In genomic region chr19:47585772-47586171, GRCm38 (mm10) we compare ENCODE assay signal across 26 mouse cellular contexts. TPM values are rescaled to one million over a fixed set of nuclear protein-coding genes. Genes with fewer than 3 reads are reported as not detected.
DNase-seq lines count a peak whose midpoint lies in the region; ATAC-seq and TF ChIP-seq lines count a peak whose summit lies in the region.
"Had no signal": no experiment of that assay in that cellular context is flagged by ENCODE, and none has a peak within 500 bp of the region (broad histone marks: within the 10 kb centered on the region; RNA-seq: fewer than 3 reads in every experiment).

No protein-coding gene starts in this region.

- H3K9ac ChIP-seq in forebrain, embryonic 14.5 days (ENCODE audit: low read length), result no peak overlapping the region
- no peak overlapping the region for H3K9ac ChIP-seq in forebrain, embryonic 16.5 days (replicated peaks; ENCODE audit: low read depth, low read length)
- H3K9ac ChIP-seq in heart, embryonic 15.5 days, result 0 out of 2 replicates have a peak overlapping the region, but pooled peaks have one; percentile 2
- no peak overlapping the region for H3K9ac ChIP-seq in lung, embryonic 16.5 days (ENCODE audit: low read length)
- H3K9ac ChIP-seq in lung, postnatal 0 days (replicated peaks; ENCODE audit: low read depth), result no peak overlapping the region
- no peak overlapping the region; the same call in 1 of the 2 replicates for H3K9ac ChIP-seq in CH12.LX (ENCODE audit: insufficient read depth, low read depth)
- H3K9ac ChIP-seq: embryonic facial prominence, embryonic 12.5 days; embryonic facial prominence, embryonic 15.5 days; forebrain, embryonic 15.5 days; hindbrain, embryonic 13.5 days had no signal

- dilution Hi-C loops in CH12.LX (cut with MboI; ENCODE audit: extremely low pct_ligation_motif_present, extremely low pct_unique_long_range_greater_than_20kb, low sequenced_read_pairs), result no loop called here

- intact Hi-C loops in heart, postnatal 36 days (cut with DNase I), result loop anchor here (1.0 kb wide), 1 partner anchor 50 kb away; no protein-coding TSS in a partner anchor

- 55% methylated on average over 1 of the region's 1 CpGs for WGBS in forebrain, embryonic 14.5 days
- 56% methylated on average over 1 of the region's 1 CpGs for WGBS in forebrain, embryonic 16.5 days
- WGBS in heart, embryonic 15.5 days, result 94% methylated on average over 1 of the region's 1 CpGs
- WGBS in lung, embryonic 16.5 days, result 83% methylated on average over 1 of the region's 1 CpGs
- WGBS in lung, postnatal 0 days, result 76% methylated on average over 1 of the region's 1 CpGs

- H3K27ac ChIP-seq in forebrain, embryonic 14.5 days (ENCODE audit: low read depth, low read length), result 0 out of 2 replicates have a peak overlapping the region, but pooled peaks have one; percentile 7
- H3K27ac ChIP-seq in forebrain, embryonic 16.5 days (ENCODE audit: low read length), result no peak overlapping the region
- H3K27ac ChIP-seq in heart, embryonic 15.5 days, result 0 out of 2 replicates have a peak overlapping the region, but pooled peaks have one; percentile 7
- H3K27ac ChIP-seq in lung, embryonic 16.5 days (ENCODE audit: low read length), result no peak overlapping the region
- H3K27ac ChIP-seq in lung, postnatal 0 days (ENCODE audit: low read length), result no peak overlapping the region
- no peak overlapping the region for H3K27ac ChIP-seq in CH12.LX (ENCODE audit: insufficient read depth, low read depth)
- H3K27ac ChIP-seq: embryonic facial prominence, embryonic 12.5 days; embryonic facial prominence, embryonic 15.5 days; forebrain, embryonic 15.5 days; hindbrain, embryonic 10.5 days; hindbrain, embryonic 13.5 days; hindbrain, postnatal 0 days had no signal

- no peak for TF ChIP-seq RAD21 in CH12.LX (IDR thresholded peaks at IDR 0.05; ENCODE audit: low read depth, low read length)

- no peak overlapping the region for H3K4me3 ChIP-seq in forebrain, embryonic 14.5 days (ENCODE audit: low read depth, low read length)
- H3K4me3 ChIP-seq in forebrain, embryonic 16.5 days (replicated peaks; ENCODE audit: low read length), result no peak overlapping the region
- H3K4me3 ChIP-seq in heart, embryonic 15.5 days, result no peak overlapping the region
- no peak overlapping the region for H3K4me3 ChIP-seq in lung, embryonic 16.5 days (ENCODE audit: low read length)
- H3K4me3 ChIP-seq in lung, postnatal 0 days (ENCODE audit: low read depth, low read length), result no peak overlapping the region
- no peak overlapping the region for H3K4me3 ChIP-seq in CH12.LX (replicated peaks in 1 of 3; ENCODE audit: low read depth in 2 of 3, low read length in 2 of 3, poor library complexity in 1 of 3)
- H3K4me3 ChIP-seq: embryonic facial prominence, embryonic 12.5 days; embryonic facial prominence, embryonic 15.5 days; forebrain, embryonic 15.5 days; hindbrain, embryonic 10.5 days; hindbrain, embryonic 13.5 days had no signal

- no peaks in the 10 kb centered on the region for H3K27me3 ChIP-seq in forebrain, embryonic 14.5 days (replicated peaks; ENCODE audit: control insufficient read depth, insufficient read depth, low read length)
- H3K27me3 ChIP-seq in forebrain, embryonic 16.5 days (replicated peaks; ENCODE audit: control insufficient read depth, insufficient read depth, low read length), result no peaks in the 10 kb centered on the region
- H3K27me3 ChIP-seq in heart, embryonic 15.5 days, result no peaks in the 10 kb centered on the region
- no peaks in the 10 kb centered on the region for H3K27me3 ChIP-seq in lung, embryonic 16.5 days (ENCODE audit: control insufficient read depth, insufficient read depth, low read depth, low read length)
- H3K27me3 ChIP-seq in lung, postnatal 0 days (replicated peaks; ENCODE audit: insufficient read depth, low read length), result no peaks in the 10 kb centered on the region
- H3K27me3 ChIP-seq in CH12.LX (replicated peaks), result no peaks in the 10 kb centered on the region
- H3K27me3 ChIP-seq: embryonic facial prominence, embryonic 12.5 days; embryonic facial prominence, embryonic 15.5 days; forebrain, embryonic 15.5 days; hindbrain, embryonic 13.5 days had no signal

- no peaks in the 10 kb centered on the region for H3K9me3 ChIP-seq in forebrain, embryonic 14.5 days (replicated peaks; ENCODE audit: control insufficient read depth, low read length)
- H3K9me3 ChIP-seq in forebrain, embryonic 16.5 days (ENCODE audit: control insufficient read depth, low read length), result no peaks in the 10 kb centered on the region
- no peaks in the 10 kb centered on the region for H3K9me3 ChIP-seq in heart, embryonic 15.5 days (replicated peaks)
- H3K9me3 ChIP-seq in lung, embryonic 16.5 days (ENCODE audit: control insufficient read depth, low read length), result no peaks in the 10 kb centered on the region
- no peaks in the 10 kb centered on the region for H3K9me3 ChIP-seq in lung, postnatal 0 days (ENCODE audit: low read length)
- no peaks in the 10 kb centered on the region for H3K9me3 ChIP-seq in CH12.LX (replicated peaks; ENCODE audit: low read length)
- H3K9me3 ChIP-seq: embryonic facial prominence, embryonic 12.5 days; embryonic facial prominence, embryonic 15.5 days; forebrain, embryonic 15.5 days; G1E; hindbrain, embryonic 10.5 days; hindbrain, embryonic 13.5 days had no signal

- no peak for DNase-seq in forebrain, embryonic 14.5 days (ENCODE audit: low spot score)
- DNase-seq in heart, postnatal 36 days, result no peak
- DNase-seq in lung, postnatal 0 days (ENCODE audit: low spot score), result no peak
- no peak for DNase-seq in CH12.LX (ENCODE audit: extremely low read depth)
- DNase-seq in thymus, postnatal 25 days, result no peak
- DNase-seq: adrenal gland, adult 2 months; adrenal gland, postnatal 14 days; cerebellum, adult 11 months; cerebellum, adult 2 months; cerebellum, adult 9-11 months; cerebellum, postnatal 25 days; gastrocnemius, postnatal 14 days; heart, adult 18-20 months; heart, postnatal 14 days; kidney, adult 11 months had no signal

- ATAC-seq in forebrain, embryonic 14.5 days, result no peak
- no peak for ATAC-seq in forebrain, embryonic 16.5 days
- ATAC-seq in heart, embryonic 15.5 days (replicated peaks; ENCODE audit: insufficient number of reproducible peaks, insufficient read depth, low FRiP score, low read depth), result no peak
- ATAC-seq in lung, embryonic 16.5 days (ENCODE audit: low read depth), result no peak
- no peak for ATAC-seq in lung, postnatal 0 days
- ATAC-seq: forebrain, embryonic 15.5 days; hindbrain, postnatal 0 days; inflammation-experienced regulatory T-cells, adult 6 months had no signal

- no peak for TF ChIP-seq EP300 in lung, postnatal 0 days (IDR thresholded peaks at IDR 0.05)
- TF ChIP-seq EP300 in CH12.LX (IDR thresholded peaks at IDR 0.05; ENCODE audit: low read length), result no peak

- H3K36me3 ChIP-seq in forebrain, embryonic 14.5 days (ENCODE audit: control insufficient read depth, insufficient read depth, low read length), result no peaks in the 10 kb centered on the region
- no peaks in the 10 kb centered on the region for H3K36me3 ChIP-seq in forebrain, embryonic 16.5 days (ENCODE audit: control insufficient read depth, insufficient read depth)
- H3K36me3 ChIP-seq in heart, embryonic 15.5 days, result no peaks in the 10 kb centered on the region
- no peaks in the 10 kb centered on the region for H3K36me3 ChIP-seq in lung, embryonic 16.5 days (ENCODE audit: control insufficient read depth, insufficient read depth, low read length)
- H3K36me3 ChIP-seq in lung, postnatal 0 days (ENCODE audit: insufficient read depth, low read length), result no peaks in the 10 kb centered on the region
- H3K36me3 ChIP-seq in CH12.LX (replicated peaks in 1 of 2; ENCODE audit: control insufficient read depth in 1 of 2, insufficient read depth in 1 of 2, low read length in 1 of 2), result peaks cover 0 to 5% of the 10 kb centered on the region in 2 experiments
- H3K36me3 ChIP-seq: embryonic facial prominence, embryonic 12.5 days; embryonic facial prominence, embryonic 15.5 days; forebrain, embryonic 15.5 days; hindbrain, embryonic 10.5 days; hindbrain, embryonic 13.5 days had no signal

- TF ChIP-seq POLR2A in CH12.LX (IDR thresholded peaks at IDR 0.05; ENCODE audit: low read depth, low read length), result no peak

- peaks cover 13% of the 10 kb centered on the region for H3K4me1 ChIP-seq in forebrain, embryonic 14.5 days (ENCODE audit: control insufficient read depth, insufficient read depth, low read length)
- H3K4me1 ChIP-seq in forebrain, embryonic 16.5 days (replicated peaks; ENCODE audit: control insufficient read depth, insufficient read depth, low read length), result peaks cover 19% of the 10 kb centered on the region
- peaks cover 37% of the 10 kb centered on the region for H3K4me1 ChIP-seq in heart, embryonic 15.5 days (replicated peaks)
- H3K4me1 ChIP-seq in lung, embryonic 16.5 days (replicated peaks; ENCODE audit: control insufficient read depth, insufficient read depth, low read length), result peaks cover 17% of the 10 kb centered on the region
- H3K4me1 ChIP-seq in lung, postnatal 0 days (ENCODE audit: insufficient read depth, low read depth, low read length), result peaks cover 8% of the 10 kb centered on the region; the same call in 1 of the 2 replicates
- H3K4me1 ChIP-seq in CH12.LX (ENCODE audit: control insufficient read depth in 1 of 2, insufficient read depth in 2 of 2), result peaks cover 0 to 17% of the 10 kb centered on the region in 2 experiments; a peak in 2 of 4 replicates

- in situ Hi-C loops in CH12.LX (cut with MboI; ENCODE audit: low pct_ligation_motif_present, low pct_unique_long_range_greater_than_20kb, low sequenced_read_pairs), result loop anchor here (10.0 kb wide), 1 partner anchor 51 kb away; the partner anchor contains the start of gene Stn1

- no peak overlapping the region for H3K4me2 ChIP-seq in forebrain, embryonic 14.5 days (ENCODE audit: low read length)
- H3K4me2 ChIP-seq in forebrain, embryonic 16.5 days (ENCODE audit: low read length), result no peak overlapping the region
- H3K4me2 ChIP-seq in heart, embryonic 15.5 days, result no peak overlapping the region
- H3K4me2 ChIP-seq in lung, embryonic 16.5 days (ENCODE audit: low read depth, low read length), result 0 out of 2 replicates have a peak overlapping the region, but pooled peaks have one; percentile 7
- no peak overlapping the region for H3K4me2 ChIP-seq in lung, postnatal 0 days (replicated peaks; ENCODE audit: low read depth, low read length)
- H3K4me2 ChIP-seq in CH12.LX (ENCODE audit: insufficient read depth, low read depth, poor library complexity, severe bottlenecking), result no peak overlapping the region
- H3K4me2 ChIP-seq: embryonic facial prominence, embryonic 12.5 days; embryonic facial prominence, embryonic 15.5 days; forebrain, embryonic 15.5 days; hindbrain, embryonic 13.5 days had no signal

- peaks cover 52% of the 10 kb centered on the region for H3K79me2 ChIP-seq in CH12.LX (replicated peaks; ENCODE audit: control insufficient read depth, extremely low read depth, insufficient read depth, poor library complexity, severe bottlenecking)

- no peak for TF ChIP-seq CTCF in lung, postnatal 0 days (IDR thresholded peaks at IDR 0.05)
- TF ChIP-seq CTCF in CH12.LX (conservative IDR thresholded peaks at IDR 0.05 in 1 of 2, IDR thresholded peaks at IDR 0.05 in 1 of 2; ENCODE audit: low read depth in 2 of 2, low read length in 2 of 2), result no peak

RNA-seq across cellular contexts. Expression of gene Slk, which starts 6.3 kb away (rescaled TPM):
- polyA plus RNA-seq in forebrain, embryonic 14.5 days (2014; fragmentation: Nextera tagmentation; extraction: Ambion mirVana), result 8.2 and 8.5 TPM in 2 replicates
- polyA plus RNA-seq in forebrain, embryonic 16.5 days (2015; fragmentation: Nextera tagmentation; extraction: Ambion mirVana), result 7.5 and 7.8 TPM in 2 replicates
- 12.6 and 14.2 TPM in 2 replicates for polyA plus RNA-seq in heart, embryonic 15.5 days (2015; fragmentation: Nextera tagmentation; extraction: Ambion mirVana)
- 10 to 100 TPM; 91.4 to 94.4 TPM for total RNA-seq in heart, postnatal 36 days (2021)
- 11.8 and 12.3 TPM in 2 replicates for polyA plus RNA-seq in lung, embryonic 16.5 days (2015; fragmentation: Nextera tagmentation; extraction: Ambion mirVana)
- 14.6 and 17.2 TPM in 2 replicates for polyA plus RNA-seq in lung, postnatal 0 days (2015; fragmentation: Nextera tagmentation; extraction: Ambion mirVana)
- total RNA-seq in CH12.LX (2012; rRNA removed) (18.0 and 21.1 TPM in 2 replicates), CH12.LX (2014; rRNA removed) (25.5 and 31.6 TPM in 2 replicates)
- 33.6 and 35.1 TPM in 2 replicates for polyA plus RNA-seq in CH12.LX (2012; ENCODE audit: insufficient read length, low read depth)

RNA-seq across cellular contexts. Expression of gene Stn1, which starts 48.5 kb away (rescaled TPM):
- polyA plus RNA-seq in forebrain, embryonic 14.5 days (2014; fragmentation: Nextera tagmentation; extraction: Ambion mirVana), result 39.0 and 41.6 TPM in 2 replicates
- 30.0 and 34.0 TPM in 2 replicates for polyA plus RNA-seq in forebrain, embryonic 16.5 days (2015; fragmentation: Nextera tagmentation; extraction: Ambion mirVana)
- 29.0 and 36.1 TPM in 2 replicates for polyA plus RNA-seq in heart, embryonic 15.5 days (2015; fragmentation: Nextera tagmentation; extraction: Ambion mirVana)
- 10 to 100 TPM; 18.0 to 19.8 TPM for total RNA-seq in heart, postnatal 36 days (2021)
- 55.5 and 59.7 TPM in 2 replicates for polyA plus RNA-seq in lung, embryonic 16.5 days (2015; fragmentation: Nextera tagmentation; extraction: Ambion mirVana)
- polyA plus RNA-seq in lung, postnatal 0 days (2015; fragmentation: Nextera tagmentation; extraction: Ambion mirVana), result 28.6 and 30.9 TPM in 2 replicates
- total RNA-seq in CH12.LX (2012; rRNA removed), result 21.8 and 25.3 TPM in 2 replicates
- total RNA-seq in CH12.LX (2014; rRNA removed), result 31.0 and 35.7 TPM in 2 replicates
- 16.9 and 18.3 TPM in 2 replicates for polyA plus RNA-seq in CH12.LX (2012; ENCODE audit: insufficient read length, low read depth)

Comparison
In these comparisons a context has a peak if more than half of its experiments do, and no peak if none do; other contexts are left out.
1. H3K27ac ChIP-seq: peak in forebrain, embryonic 14.5 days (single experiment) and heart, embryonic 15.5 days (single experiment); none in forebrain, embryonic 16.5 days (single experiment), lung, embryonic 16.5 days (single experiment), lung, postnatal 0 days (single experiment) and CH12.LX (single experiment).